Mouse (Mus musculus): Measurements from ENCODE around the gene Gbp8. TPM values are rescaled to one million over a fixed set of nuclear protein-coding genes. Genes with fewer than 3 reads are reported as not detected.

Gene Gbp8
- polyA plus RNA-seq, 1 experiment from 2014 or later = 1.4 TPM

GRCm38 (mm10) chr5:105011570-105011969 is 127.8 kb downstream of the Gbp8 start:
- Histone ChIP-seq H3K27ac (ENCODE audit: low read depth, low read length) (no peak overlapping the region), H3K27me3 (replicated peaks; ENCODE audit: control insufficient read depth, insufficient read depth, low read length) (no peaks in the 10 kb centered on the region), H3K4me2 (no peak overlapping the region), H3K9ac (ENCODE audit: low read depth, low read length) (no peak overlapping the region), H3K36me3 (ENCODE audit: control insufficient read depth, insufficient read depth, low read length) (no peaks in the 10 kb centered on the region), H3K4me3 (ENCODE audit: low read depth, low read length) (no peak overlapping the region), H3K4me1 (replicated peaks; ENCODE audit: control insufficient read depth, insufficient read depth, low read length) (no peaks in the 10 kb centered on the region), H3K9me3 (ENCODE audit: control insufficient read depth, low read length) (no peaks in the 10 kb centered on the region)
- 76% methylated on average over 4 of the region's 4 CpGs for WGBS
- ATAC-seq (replicated peaks; ENCODE audit: low FRiP score) (no peak), DNase-seq (ENCODE audit: low spot score) (no peak)

GRCm38 (mm10) chr5:105010376-105010775 is 129.0 kb downstream of the Gbp8 start:
- Histone ChIP-seq H3K4me2 (no peak overlapping the region), H3K4me1 (replicated peaks; ENCODE audit: control insufficient read depth, insufficient read depth, low read length) (no peaks in the 10 kb centered on the region), H3K36me3 (ENCODE audit: control insufficient read depth, insufficient read depth, low read length) (no peaks in the 10 kb centered on the region), H3K27ac (ENCODE audit: low read depth, low read length) (no peak overlapping the region), H3K4me3 (ENCODE audit: low read depth, low read length) (no peak overlapping the region), H3K27me3 (replicated peaks; ENCODE audit: control insufficient read depth, insufficient read depth, low read length) (no peaks in the 10 kb centered on the region), H3K9me3 (ENCODE audit: control insufficient read depth, low read length) (no peaks in the 10 kb centered on the region), H3K9ac (ENCODE audit: low read depth, low read length) (no peak overlapping the region)
- DNase-seq (ENCODE audit: low spot score) (no peak), ATAC-seq (replicated peaks; ENCODE audit: low FRiP score) (no peak)

- H3K36me3 ChIP-seq (ENCODE audit: control insufficient read depth, insufficient read depth, low read length) = no peaks in the 10 kb centered on the region
- WGBS = 94% methylated on average over 2 of the region's 2 CpGs
- no peak for DNase-seq (ENCODE audit: low spot score)
- no peak overlapping the region for H3K9ac ChIP-seq (ENCODE audit: low read depth, low read length)
- H3K4me3 ChIP-seq (ENCODE audit: low read depth, low read length) = no peak overlapping the region
- no peaks in the 10 kb centered on the region for H3K9me3 ChIP-seq (ENCODE audit: control insufficient read depth, low read length)
- H3K4me1 ChIP-seq (replicated peaks; ENCODE audit: control insufficient read depth, insufficient read depth, low read length) = no peaks in the 10 kb centered on the region
- H3K27ac ChIP-seq (ENCODE audit: low read depth, low read length) = no peak overlapping the region
- no peaks in the 10 kb centered on the region for H3K27me3 ChIP-seq (replicated peaks; ENCODE audit: control insufficient read depth, insufficient read depth, low read length)
- no peak for ATAC-seq (replicated peaks; ENCODE audit: low FRiP score)
- H3K4me2 ChIP-seq = no peak overlapping the region
These were observed 149.9 kb downstream of the Gbp8 start for GRCm38 (mm10) chr5:104989411-104989810.

GRCm38 (mm10) chr5:104988000-104988399 is 151.3 kb downstream of the Gbp8 start:
- Histone ChIP-seq H3K27ac (ENCODE audit: low read depth, low read length) (no peak overlapping the region), H3K4me3 (ENCODE audit: low read depth, low read length) (no peak overlapping the region), H3K27me3 (replicated peaks; ENCODE audit: control insufficient read depth, insufficient read depth, low read length) (no peaks in the 10 kb centered on the region), H3K9me3 (ENCODE audit: control insufficient read depth, low read length) (no peaks in the 10 kb centered on the region), H3K4me1 (replicated peaks; ENCODE audit: control insufficient read depth, insufficient read depth, low read length) (no peaks in the 10 kb centered on the region), H3K4me2 (no peak overlapping the region), H3K9ac (ENCODE audit: low read depth, low read length) (no peak overlapping the region), H3K36me3 (ENCODE audit: control insufficient read depth, insufficient read depth, low read length) (no peaks in the 10 kb centered on the region)
- no peak for ATAC-seq (replicated peaks; ENCODE audit: low FRiP score)
- DNase-seq (ENCODE audit: low spot score) = no peak
- 73% methylated on average over 2 of the region's 2 CpGs for WGBS

- no peak for ATAC-seq (replicated peaks; ENCODE audit: low FRiP score)
- Histone ChIP-seq H3K9ac (ENCODE audit: low read depth, low read length) (no peak overlapping the region), H3K9me3 (ENCODE audit: control insufficient read depth, low read length) (no peaks in the 10 kb centered on the region), H3K27me3 (replicated peaks; ENCODE audit: control insufficient read depth, insufficient read depth, low read length) (no peaks in the 10 kb centered on the region), H3K27ac (ENCODE audit: low read depth, low read length) (no peak overlapping the region), H3K4me2 (no peak overlapping the region), H3K4me3 (ENCODE audit: low read depth, low read length) (no peak overlapping the region), H3K4me1 (replicated peaks; ENCODE audit: control insufficient read depth, insufficient read depth, low read length) (no peaks in the 10 kb centered on the region), H3K36me3 (ENCODE audit: control insufficient read depth, insufficient read depth, low read length) (no peaks in the 10 kb centered on the region)
- WGBS = 47% methylated on average over 1 of the region's 1 CpGs
- DNase-seq (ENCODE audit: low spot score) = no peak
These were observed 152.6 kb downstream of the Gbp8 start for GRCm38 (mm10) chr5:104986706-104987105.

GRCm38 (mm10) chr5:104982535-104982934 is 156.8 kb downstream of the Gbp8 start, which contains the start of gene Abcg3:
Gene Abcg3, minus strand, starts transcription at chr5:104982718.
- Histone ChIP-seq H3K4me1 (replicated peaks; ENCODE audit: control insufficient read depth, insufficient read depth, low read length) (no peaks in the 10 kb centered on the region), H3K27ac (ENCODE audit: low read depth, low read length) (no peak within 1 kb of the TSS), H3K27me3 (replicated peaks; ENCODE audit: control insufficient read depth, insufficient read depth, low read length) (no peaks in the 10 kb centered on the region), H3K9me3 (ENCODE audit: control insufficient read depth, low read length) (no peaks in the 10 kb centered on the region), H3K9ac (ENCODE audit: low read depth, low read length) (0 out of 2 replicates have a peak within 1 kb of the TSS, but pooled peaks have one; percentile 9), H3K4me3 (ENCODE audit: low read depth, low read length) (no peak within 1 kb of the TSS), H3K4me2 (peak within 1 kb of the TSS; percentile 51), H3K36me3 (ENCODE audit: control insufficient read depth, insufficient read depth, low read length) (no peaks in the 10 kb centered on the region)
- DNase-seq (ENCODE audit: low spot score) (no peak), ATAC-seq (replicated peaks; ENCODE audit: low FRiP score) (peak; percentile 38; the same call in 1 of the 2 replicates)
- 19% methylated on average over 12 of the region's 12 CpGs for WGBS

GRCm38 (mm10) chr5:104979040-104979513 is 160.3 kb downstream of the Gbp8 start:
- Histone ChIP-seq H3K36me3 (ENCODE audit: control insufficient read depth, insufficient read depth, low read length) (no peaks in the 10 kb centered on the region), H3K4me2 (no peak overlapping the region), H3K9me3 (ENCODE audit: control insufficient read depth, low read length) (no peaks in the 10 kb centered on the region), H3K4me1 (replicated peaks; ENCODE audit: control insufficient read depth, insufficient read depth, low read length) (no peaks in the 10 kb centered on the region), H3K4me3 (ENCODE audit: low read depth, low read length) (no peak overlapping the region), H3K9ac (ENCODE audit: low read depth, low read length) (no peak overlapping the region), H3K27me3 (replicated peaks; ENCODE audit: control insufficient read depth, insufficient read depth, low read length) (no peaks in the 10 kb centered on the region), H3K27ac (ENCODE audit: low read depth, low read length) (no peak overlapping the region)
- ATAC-seq (replicated peaks; ENCODE audit: low FRiP score) (no peak), DNase-seq (ENCODE audit: low spot score) (no peak)
- WGBS = 36% methylated on average over 2 of the region's 2 CpGs

Other genes with a start within 250 kb of the Gbp8 start
- 2.3 and 2.5 TPM in 2 replicates for gene Abcg3, start 156.8 kb downstream of the Gbp8 start, polyA plus RNA-seq (2014; fragmentation: Nextera tagmentation; extraction: Ambion mirVana)
- gene Gbp9, start within 50 bp of the Gbp8 start, polyA plus RNA-seq (2014; fragmentation: Nextera tagmentation; extraction: Ambion mirVana) = 1.1 and 1.7 TPM in 2 replicates
- gene Gbp4, start within 50 bp of the Gbp8 start, polyA plus RNA-seq (2014; fragmentation: Nextera tagmentation; extraction: Ambion mirVana) = 1.8 and 2.1 TPM in 2 replicates
- 0.23 TPM in 1 of 2 replicates, not detected in the other for gene Gbp10, start 100.0 kb upstream of the Gbp8 start, polyA plus RNA-seq (2014; fragmentation: Nextera tagmentation; extraction: Ambion mirVana)
- not detected in 2 replicates for gene Gm43302, start 154.2 kb upstream of the Gbp8 start, polyA plus RNA-seq (2014; fragmentation: Nextera tagmentation; extraction: Ambion mirVana)
- 0.18 and 0.25 TPM in 2 replicates for gene Gbp6, start 154.2 kb upstream of the Gbp8 start, polyA plus RNA-seq (2014; fragmentation: Nextera tagmentation; extraction: Ambion mirVana)

Measured in liver, embryonic 11.5 days (tissue).